Mouse (Mus musculus) liver, postnatal 0 days (tissue): ENCODE results near the gene Stx1a.

Experiments used
- CTCF ChIP-seq: sonication (generic); IDR thresholded peaks from 2 replicates; pipeline ENCODE4 v1.5.1; 2016; ENCODE audit warnings: antibody characterized with exemption, low read depth
- EP300 ChIP-seq: IDR thresholded peaks from 2 replicates; pipeline ENCODE4 v1.6.1; 2016; ENCODE audit warnings: antibody characterized with exemption, low read depth, mild to moderate bottlenecking

- TF ChIP-seq CTCF (no peak), EP300 (no peak)
Observed at GRCm38 (mm10) chr5:135040777-135041176, 17.5 kb downstream of the Stx1a start.
